Mouse (Mus musculus) stomach, postnatal 0 days (tissue): ENCODE data around the gene Mrpl17.

Source experiments
- CTCF ChIP-seq: IDR thresholded peaks from 2 replicates; pipeline ENCODE4 v1.5.1; 2016; ENCODE audit warnings: antibody characterized with exemption, low read depth, mild to moderate bottlenecking, moderate library complexity
- EP300 ChIP-seq: optimal IDR thresholded peaks from 2 replicates; pipeline ENCODE3; 2016; ENCODE audit warnings: antibody characterized with exemption

GRCm38 (mm10) chr7:105810877-105811489, at the start of gene Mrpl17:
- TF ChIP-seq CTCF (peak; percentile 98), EP300 (no peak)
